Mouse (Mus musculus) CH12.LX (cell line): ENCODE measurements around the gene Uap1. TPM values are rescaled to one million over a fixed set of nuclear protein-coding genes. Genes with fewer than 3 reads are reported as not detected.

ENCODE experiments used
- DNase-seq: peaks from one replicate; pipeline ENCODE4 v3.0.0-alpha.2; 2013; ENCODE audit errors: extremely low read depth
- H3K27ac ChIP-seq: 2 replicates; pipeline ENCODE4 v1.5.1; 2012; ENCODE audit warnings: low read depth, mild to moderate bottlenecking, control low read depth, moderate library complexity; ENCODE audit not compliant: insufficient read depth
- H3K27me3 ChIP-seq: replicated peaks from 2 replicates; pipeline ENCODE3; 2012; ENCODE audit warnings: inconsistent platforms
- H3K36me3 ChIP-seq, 2 experiments: replicated peaks in 1 of 2; 2 replicates each; pipeline versions ENCODE3 to v1.6.1; 2012; ENCODE audit warnings: inconsistent platforms in 1 of 2, low read length in 1 of 2, mild to moderate bottlenecking in 1 of 2, mixed read lengths in 1 of 2, moderate library complexity in 1 of 2; ENCODE audit not compliant: control insufficient read depth in 1 of 2, insufficient read depth in 1 of 2
- H3K4me1 ChIP-seq, 2 experiments: 2 replicates each; pipeline ENCODE4 v1.6.1; 2012; ENCODE audit warnings: inconsistent platforms in 1 of 2, moderate library complexity in 1 of 2; ENCODE audit not compliant: insufficient read depth in 2 of 2, control insufficient read depth in 1 of 2
- H3K4me2 ChIP-seq: 2 replicates; pipeline ENCODE4 v1.6.1; 2012; ENCODE audit warnings: low read depth, mild to moderate bottlenecking, control low read depth; ENCODE audit not compliant: poor library complexity, insufficient read depth, severe bottlenecking
- H3K4me3 ChIP-seq, 3 experiments: fragments of 150-350 bp in 1 of 3; sonication (generic) in 1 of 3; replicated peaks in 1 of 3; 2 replicates each; pipeline versions ENCODE3 to v1.5.1; 2011 to 2012; ENCODE audit warnings: low read depth in 2 of 3, low read length in 2 of 3, mild to moderate bottlenecking in 2 of 3, moderate library complexity in 2 of 3, control low read depth in 1 of 3, improper control_type of control experiment in 1 of 3, inconsistent platforms in 1 of 3, mixed read lengths in 1 of 3; ENCODE audit not compliant: poor library complexity in 1 of 3
- H3K79me2 ChIP-seq: replicated peaks from 2 replicates; pipeline ENCODE4 v1.6.1; 2012; ENCODE audit warnings: mild to moderate bottlenecking, moderate library complexity; ENCODE audit not compliant: control insufficient read depth, poor library complexity, insufficient read depth, severe bottlenecking; ENCODE audit errors: extremely low read depth
- H3K9ac ChIP-seq: 2 replicates; pipeline ENCODE4 v1.6.1; 2012; ENCODE audit warnings: low read depth, mild to moderate bottlenecking, control low read depth, moderate library complexity; ENCODE audit not compliant: insufficient read depth
- H3K9me3 ChIP-seq: replicated peaks from 2 replicates; pipeline ENCODE3; 2012; ENCODE audit warnings: low read length, inconsistent platforms, mixed read lengths
- BHLHE40 ChIP-seq: IDR thresholded peaks from 2 replicates; pipeline ENCODE4 v1.6.1; 2011; ENCODE audit warnings: mild to moderate bottlenecking, low read depth, low read length, improper control_type of control experiment
- CHD1 ChIP-seq: IDR thresholded peaks from 2 replicates; pipeline ENCODE4 v1.6.1; 2012; ENCODE audit warnings: low read depth, low read length, improper control_type of control experiment, inconsistent platforms
- CHD2 ChIP-seq: IDR thresholded peaks from 2 replicates; pipeline ENCODE4 v1.6.1; 2011; ENCODE audit warnings: low read length, improper control_type of control experiment
- CTCF ChIP-seq, 2 experiments: IDR thresholded peaks in 1 of 2; conservative IDR thresholded peaks in 1 of 2; 2 replicates each; pipeline ENCODE4 v1.5.1; 2011 to 2012; ENCODE audit warnings: low read depth in 2 of 2, low read length in 2 of 2, improper control_type of control experiment in 1 of 2, inconsistent platforms in 1 of 2, mild to moderate bottlenecking in 1 of 2, moderate library complexity in 1 of 2
- E2F4 ChIP-seq: IDR thresholded peaks from 2 replicates; pipeline ENCODE4 v1.6.1; 2011; ENCODE audit warnings: low read depth, low read length, improper control_type of control experiment; ENCODE audit not compliant: insufficient replicate concordance
- ELF1 ChIP-seq: IDR thresholded peaks from 2 replicates; pipeline ENCODE4 v1.6.1; 2014; ENCODE audit warnings: low read depth, mild to moderate bottlenecking, inconsistent platforms, low read length, improper control_type of control experiment
- EP300 ChIP-seq: IDR thresholded peaks from 2 replicates; pipeline ENCODE4 v1.6.1; 2011; ENCODE audit warnings: low read length, improper control_type of control experiment
- ETS1 ChIP-seq: conservative IDR thresholded peaks from 2 replicates; pipeline ENCODE4 v1.6.1; 2012; ENCODE audit warnings: low read depth, mild to moderate bottlenecking, inconsistent platforms, low read length, improper control_type of control experiment, moderate library complexity
- GABPA ChIP-seq: IDR thresholded peaks from 2 replicates; pipeline ENCODE4 v1.6.1; 2012; ENCODE audit warnings: low read depth, low read length, improper control_type of control experiment, inconsistent platforms; ENCODE audit not compliant: insufficient replicate concordance
- HCFC1 ChIP-seq: IDR thresholded peaks from 2 replicates; pipeline ENCODE4 v1.6.1; 2012; ENCODE audit warnings: low read depth, mild to moderate bottlenecking, inconsistent platforms, low read length, improper control_type of control experiment
- IRF4 ChIP-seq: IDR thresholded peaks from 2 replicates; pipeline ENCODE4 v1.6.1; 2014; ENCODE audit warnings: low read depth, mild to moderate bottlenecking, inconsistent platforms, low read length, improper control_type of control experiment
- JUN ChIP-seq: IDR thresholded peaks from 2 replicates; pipeline ENCODE4 v1.6.1; 2011; ENCODE audit warnings: low read depth, mild to moderate bottlenecking, low read length, improper control_type of control experiment, moderate library complexity; ENCODE audit not compliant: insufficient read depth
- JUND ChIP-seq: conservative IDR thresholded peaks from 2 replicates; pipeline ENCODE4 v1.6.1; 2011; ENCODE audit warnings: low read depth, low read length, improper control_type of control experiment
- KAT2A ChIP-seq: IDR thresholded peaks from 2 replicates; pipeline ENCODE4 v1.6.1; 2012; ENCODE audit warnings: low read length, improper control_type of control experiment, inconsistent platforms; ENCODE audit not compliant: insufficient replicate concordance
- MAFK ChIP-seq: IDR thresholded peaks from 2 replicates; pipeline ENCODE4 v1.6.1; 2011; ENCODE audit warnings: low read length, improper control_type of control experiment; ENCODE audit not compliant: insufficient replicate concordance
- MAX ChIP-seq: IDR thresholded peaks from 2 replicates; pipeline ENCODE4 v1.6.1; 2011; ENCODE audit warnings: low read length, improper control_type of control experiment
- MAZ ChIP-seq: IDR thresholded peaks from 2 replicates; pipeline ENCODE4 v1.6.1; 2012; ENCODE audit warnings: low read depth, mild to moderate bottlenecking, inconsistent platforms, low read length, improper control_type of control experiment, moderate library complexity
- MEF2A ChIP-seq: IDR thresholded peaks from 2 replicates; pipeline ENCODE4 v1.6.1; 2014; ENCODE audit warnings: low read depth, mild to moderate bottlenecking, inconsistent platforms, low read length, improper control_type of control experiment, borderline replicate concordance
- MXI1 ChIP-seq: IDR thresholded peaks from 2 replicates; pipeline ENCODE4 v1.6.1; 2011; ENCODE audit warnings: mild to moderate bottlenecking, low read depth, low read length, improper control_type of control experiment
- MYC ChIP-seq: IDR thresholded peaks from 2 replicates; pipeline ENCODE4 v1.6.1; 2011; ENCODE audit warnings: low read depth, mild to moderate bottlenecking, improper control_type of control experiment, low read length
- NELFE ChIP-seq: IDR thresholded peaks from 2 replicates; pipeline ENCODE4 v1.6.1; 2011; ENCODE audit warnings: low read depth, low read length, improper control_type of control experiment
- NRF1 ChIP-seq: IDR thresholded peaks from 2 replicates; pipeline ENCODE4 v1.6.1; 2014; ENCODE audit warnings: low read depth, mild to moderate bottlenecking, inconsistent platforms, low read length, improper control_type of control experiment, moderate library complexity
- PAX5 ChIP-seq: IDR thresholded peaks from 2 replicates; pipeline ENCODE4 v1.6.1; 2012; ENCODE audit warnings: low read length, inconsistent platforms, mixed read lengths
- POLR2A ChIP-seq: IDR thresholded peaks from 2 replicates; pipeline ENCODE4 v1.6.1; 2011; ENCODE audit warnings: low read depth, mild to moderate bottlenecking, improper control_type of control experiment, low read length
- POLR2AphosphoS2 ChIP-seq: IDR thresholded peaks from 2 replicates; pipeline ENCODE4 v1.6.1; 2011; ENCODE audit warnings: low read depth, low read length, improper control_type of control experiment
- RAD21 ChIP-seq: IDR thresholded peaks from 2 replicates; pipeline ENCODE4 v1.6.1; 2011; ENCODE audit warnings: low read depth, mild to moderate bottlenecking, low read length, improper control_type of control experiment, moderate library complexity
- RCOR1 ChIP-seq: conservative IDR thresholded peaks from 2 replicates; pipeline ENCODE4 v1.6.1; 2012; ENCODE audit warnings: low read depth, mild to moderate bottlenecking, inconsistent platforms, low read length, improper control_type of control experiment
- SIN3A ChIP-seq: IDR thresholded peaks from 2 replicates; pipeline ENCODE4 v1.6.1; 2012; ENCODE audit warnings: low read length, improper control_type of control experiment, inconsistent platforms
- SMC3 ChIP-seq: IDR thresholded peaks from 2 replicates; pipeline ENCODE4 v1.6.1; 2011; ENCODE audit warnings: low read depth, low read length, improper control_type of control experiment
- TBP ChIP-seq: conservative IDR thresholded peaks from 2 replicates; pipeline ENCODE4 v1.6.1; 2011; ENCODE audit warnings: low read depth, low read length, improper control_type of control experiment
- TCF12 ChIP-seq: IDR thresholded peaks from 2 replicates; pipeline ENCODE4 v1.6.1; 2014; ENCODE audit warnings: low read depth, mild to moderate bottlenecking, inconsistent platforms, low read length, improper control_type of control experiment
- UBTF ChIP-seq: IDR thresholded peaks from 2 replicates; pipeline ENCODE4 v1.6.1; 2012; ENCODE audit warnings: low read depth, mild to moderate bottlenecking, inconsistent platforms, low read length, improper control_type of control experiment, moderate library complexity
- USF1 ChIP-seq: IDR thresholded peaks from 2 replicates; pipeline ENCODE4 v1.6.1; 2014; ENCODE audit warnings: low read depth, mild to moderate bottlenecking, inconsistent platforms, low read length, improper control_type of control experiment
- USF2 ChIP-seq: conservative IDR thresholded peaks from 2 replicates; pipeline ENCODE4 v1.6.1; 2011; ENCODE audit warnings: low read depth, low read length, improper control_type of control experiment
- ZC3H11A ChIP-seq: IDR thresholded peaks from 2 replicates; pipeline ENCODE4 v1.6.1; 2012; ENCODE audit warnings: low read depth, mild to moderate bottlenecking, inconsistent platforms, low read length, improper control_type of control experiment
- ZKSCAN1 ChIP-seq: IDR thresholded peaks from 2 replicates; pipeline ENCODE4 v1.6.1; 2012; ENCODE audit warnings: low read depth, inconsistent platforms, low read length, improper control_type of control experiment, borderline replicate concordance
- ZMIZ1 ChIP-seq: IDR thresholded peaks from 2 replicates; pipeline ENCODE4 v1.6.1; 2012; ENCODE audit warnings: low read depth, mild to moderate bottlenecking, inconsistent platforms, low read length, improper control_type of control experiment
- ZNF384 ChIP-seq: IDR thresholded peaks from 2 replicates; pipeline ENCODE4 v1.6.1; 2012; ENCODE audit warnings: low read depth, low read length, improper control_type of control experiment, inconsistent platforms
- dilution Hi-C: fragments of 300-500 bp; cut with MboI; formaldehyde crosslinking; loops from 2 replicates; pipeline ENCODE4 v1.14.3; 2020; ENCODE audit warnings: low sequenced_read_pairs; ENCODE audit not compliant: extremely low pct_unique_long_range_greater_than_20kb, extremely low pct_ligation_motif_present
- in situ Hi-C: fragments of 300-500 bp; cut with MboI; formaldehyde crosslinking; loops from 3 replicates; pipeline ENCODE4 v1.14.3; 2019; ENCODE audit warnings: low sequenced_read_pairs, low pct_ligation_motif_present, low pct_unique_long_range_greater_than_20kb, mixed read lengths
- polyA plus RNA-seq: library from polyadenylated mRNA; unstranded; fragments of >175 nt; gene quantifications from 2 replicates; pipeline ENCODE4 v1.2.1, GENCODE M21; 2012; ENCODE audit warnings: low read depth; ENCODE audit not compliant: insufficient read length
- total RNA-seq, 2 experiments: library from RNA; depleted of rRNA; stranded (reverse); fragments of 300-350 nt in 1 of 2; fragments of >200 nt in 1 of 2; gene quantifications; 2 replicates each; pipeline ENCODE4 v1.2.3; 2012 to 2014

Gene Uap1
- total RNA-seq (2012; rRNA removed), result 32.2 and 32.7 TPM in 2 replicates
- 46.3 and 51.8 TPM in 2 replicates for total RNA-seq (2014; rRNA removed)
- 34.1 and 39.4 TPM in 2 replicates for polyA plus RNA-seq

DNA sequence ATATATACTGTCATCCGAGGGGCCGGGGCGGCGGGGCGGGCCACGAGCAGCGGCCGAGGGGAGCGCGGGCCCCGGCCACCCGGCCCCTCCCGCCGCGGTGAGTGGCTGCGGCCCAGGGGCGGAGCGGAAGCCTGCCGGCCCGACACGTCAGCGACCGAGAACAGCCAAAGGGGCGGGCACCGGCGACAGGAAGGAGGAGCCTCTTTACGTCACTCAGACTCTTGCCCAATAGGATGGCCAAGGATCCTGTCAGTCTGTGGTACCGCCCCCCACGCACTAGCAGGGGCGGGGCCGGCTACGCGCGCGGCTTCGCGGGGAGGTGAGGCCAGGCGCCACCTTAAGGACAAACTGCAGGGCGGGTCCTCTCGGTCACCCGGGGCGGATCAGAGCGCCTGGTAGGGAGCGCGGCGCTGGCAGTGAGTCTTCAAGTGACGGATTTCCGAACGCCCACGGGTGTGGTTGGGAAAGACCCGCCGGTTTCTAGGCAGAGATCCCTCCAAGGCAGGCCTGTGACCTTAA, at the start of gene Uap1:
Uap1 (minus strand) TSS at position 144 of the 519 bp plus-strand sequence.
- in situ Hi-C loops (loop anchor here (25.0 kb wide), 1 partner anchor 638 kb away; the partner anchor contains the start of gene Nuf2), dilution Hi-C loops (no loop called here)
- Histone ChIP-seq H3K27me3 (peaks cover 2% of the 10 kb centered on the region), H3K9ac (peak within 1 kb of the TSS; percentile 74), H3K4me3 (peak within 1 kb of the TSS; percentile 85 to 91 (median 86)), H3K9me3 (no peaks in the 10 kb centered on the region), H3K4me2 (peak within 1 kb of the TSS; percentile 96), H3K36me3 (peaks cover 1 to 8% of the 10 kb centered on the region in 2 experiments), H3K27ac (peak within 1 kb of the TSS; percentile 60), H3K4me1 (peaks cover 8 to 43% of the 10 kb centered on the region in 2 experiments), H3K79me2 (peaks cover 39% of the 10 kb centered on the region)
- peak; percentile 97 for DNase-seq
- no peak for TF ChIP-seq GABPA
- TF ChIP-seq JUN, result no peak
- TF ChIP-seq ZNF384, result no peak
- peak; percentile 75 for TF ChIP-seq NELFE
- TF ChIP-seq CHD1, result no peak
- TF ChIP-seq MEF2A, result peak; percentile 42; the same call in 1 of the 2 replicates
- peak; percentile 71 for TF ChIP-seq TCF12
- TF ChIP-seq RAD21, result peak; percentile 3
- no peak for TF ChIP-seq UBTF
- TF ChIP-seq MAX, result no peak; the same call in 1 of the 2 replicates
- peak; percentile 81 for TF ChIP-seq POLR2A
- TF ChIP-seq ZC3H11A, result no peak
- TF ChIP-seq ELF1, result peak; percentile 78
- no peak for TF ChIP-seq E2F4
- TF ChIP-seq MYC, result no peak
- TF ChIP-seq PAX5, result no peak
- no peak for TF ChIP-seq EP300
- TF ChIP-seq BHLHE40, result no peak
- TF ChIP-seq USF2, result no peak
- peak; percentile 43; the same call in 1 of the 2 replicates for TF ChIP-seq NRF1
- no peak for TF ChIP-seq ZKSCAN1
- TF ChIP-seq MXI1, result peak; percentile 79; the same call in 1 of the 2 replicates
- peak; percentile 42; the same call in 1 of the 2 replicates for TF ChIP-seq TBP
- TF ChIP-seq USF1, result no peak
- no peak for TF ChIP-seq POLR2AphosphoS2
- TF ChIP-seq ZMIZ1, result no peak; the same call in 1 of the 2 replicates
- peak; percentile 78; the same call in 1 of the 2 replicates for TF ChIP-seq MAZ
- no peak; the same call in 1 of the 2 replicates for TF ChIP-seq SMC3
- peak; percentile 60 for TF ChIP-seq HCFC1
- peak in 1 of 2 experiments; percentile 58; a peak in 2 of 4 replicates for TF ChIP-seq CTCF (conservative IDR thresholded peaks at IDR 0.05 in 1 of 2, IDR thresholded peaks at IDR 0.05 in 1 of 2; ENCODE audit: low read depth in 2 of 2, low read length in 2 of 2)
- TF ChIP-seq JUND, result no peak
- TF ChIP-seq SIN3A, result peak; percentile 63; the same call in 1 of the 2 replicates
- TF ChIP-seq ETS1, result peak; percentile 58; the same call in 1 of the 2 replicates
- TF ChIP-seq CHD2, result 0 out of 2 replicates have a peak, but pooled peaks have one; percentile 28
- no peak for TF ChIP-seq KAT2A
- no peak for TF ChIP-seq RCOR1
- no peak for TF ChIP-seq MAFK
- TF ChIP-seq IRF4, result peak; percentile 36; the same call in 1 of the 2 replicates
